Comparison of ENCODE assay signal across 32 mouse cellular contexts in genomic region chr7:118908961-118909515, GRCm38 (mm10). TPM values are rescaled to one million over a fixed set of nuclear protein-coding genes. Genes with fewer than 3 reads are reported as not detected.
A peak's percentile ranks its signal among the peaks of the same experiment; 100 is the strongest.
DNase-seq lines count a peak whose midpoint lies in the region; ATAC-seq and TF ChIP-seq lines count a peak whose summit lies in the region.
"Had no signal": no experiment of that assay in that cellular context is flagged by ENCODE, and none has a peak within 500 bp of the region (broad histone marks: within the 10 kb centered on the region; RNA-seq: fewer than 3 reads in every experiment).

No protein-coding gene starts in this region.

- POLR2A ChIA-PET in Patski (lab: Charles Lee), result interaction anchor here (0.6 to 2.1 kb wide), 2 partner anchors 11 to 15 kb away, joined by 4 read pairs; no protein-coding TSS in a partner anchor

- no peak for ATAC-seq in heart, embryonic 12.5 days (ENCODE audit: insufficient number of reproducible peaks, low FRiP score)
- ATAC-seq in Patski, result peak; percentile 61
- 0 out of 2 replicates have a peak, but pooled peaks have one; percentile 27 for ATAC-seq in stomach, embryonic 15.5 days (ENCODE audit: insufficient read depth, low FRiP score, low read depth)
- no peak for ATAC-seq in lung, postnatal 0 days
- ATAC-seq: hindbrain, embryonic 16.5 days; midbrain, embryonic 15.5 days had no signal

- no peak for TF ChIP-seq EP300 in lung, postnatal 0 days (IDR thresholded peaks at IDR 0.05)

- in situ Hi-C loops in Patski (cut with MboI; ENCODE audit: low pct_unique_long_range_greater_than_20kb), result no loop called here

- peaks cover 2% of the 10 kb centered on the region for H3K9me3 ChIP-seq in heart, embryonic 12.5 days (replicated peaks)
- no peaks in the 10 kb centered on the region for H3K9me3 ChIP-seq in stomach, embryonic 15.5 days
- H3K9me3 ChIP-seq in lung, postnatal 0 days (ENCODE audit: low read length), result no peaks in the 10 kb centered on the region
- H3K9me3 ChIP-seq: embryonic facial prominence, embryonic 12.5 days; heart, embryonic 10.5 days; limb, embryonic 10.5 days; limb, embryonic 15.5 days; liver, embryonic 13.5 days; midbrain, embryonic 15.5 days; neural tube, embryonic 13.5 days had no signal

- H3K4me2 ChIP-seq in heart, embryonic 12.5 days, result no peak overlapping the region
- H3K4me2 ChIP-seq in stomach, embryonic 15.5 days, result no peak overlapping the region
- no peak overlapping the region for H3K4me2 ChIP-seq in lung, postnatal 0 days (replicated peaks; ENCODE audit: low read depth, low read length)
- H3K4me2 ChIP-seq: embryonic facial prominence, embryonic 12.5 days; limb, embryonic 15.5 days; liver, embryonic 13.5 days; midbrain, embryonic 15.5 days; neural tube, embryonic 13.5 days had no signal

- whole genome bisulfite sequencing in heart, embryonic 12.5 days, result 66% methylated on average over 8 of the region's 8 CpGs
- 61% methylated on average over 8 of the region's 8 CpGs for WGBS in stomach, embryonic 15.5 days
- WGBS in lung, postnatal 0 days, result 56% methylated on average over 8 of the region's 8 CpGs

- no peaks in the 10 kb centered on the region for H3K36me3 ChIP-seq in heart, embryonic 12.5 days
- H3K36me3 ChIP-seq in stomach, embryonic 15.5 days, result no peaks in the 10 kb centered on the region
- no peaks in the 10 kb centered on the region for H3K36me3 ChIP-seq in lung, postnatal 0 days (ENCODE audit: insufficient read depth, low read length)
- H3K36me3 ChIP-seq: embryonic facial prominence, embryonic 12.5 days; heart, embryonic 10.5 days; limb, embryonic 10.5 days; limb, embryonic 15.5 days; liver, embryonic 13.5 days; midbrain, embryonic 15.5 days; neural tube, embryonic 13.5 days had no signal

- no peak overlapping the region for H3K27ac ChIP-seq in heart, embryonic 12.5 days (ENCODE audit: poor library complexity, severe bottlenecking)
- H3K27ac ChIP-seq in stomach, embryonic 15.5 days, result no peak overlapping the region
- no peak overlapping the region for H3K27ac ChIP-seq in lung, postnatal 0 days (ENCODE audit: low read length)
- H3K27ac ChIP-seq: embryonic facial prominence, embryonic 12.5 days; heart, embryonic 10.5 days; kidney, postnatal 0 days; limb, embryonic 10.5 days; limb, embryonic 15.5 days; liver, embryonic 13.5 days; macrophage; midbrain, embryonic 15.5 days; neural tube, embryonic 13.5 days had no signal

- CTCF ChIA-PET in Patski (lab: Charles Lee), result interaction anchor here (1.3 to 4.3 kb wide), 3 partner anchors 11 to 14 kb away, joined by 3 to 19 read pairs (median 8); no protein-coding TSS in a partner anchor

- H3K4me1 ChIP-seq in heart, embryonic 12.5 days (replicated peaks), result peaks cover 11% of the 10 kb centered on the region
- no peaks in the 10 kb centered on the region for H3K4me1 ChIP-seq in stomach, embryonic 15.5 days
- H3K4me1 ChIP-seq in lung, postnatal 0 days (ENCODE audit: insufficient read depth, low read depth, low read length), result no peaks in the 10 kb centered on the region
- H3K4me1 ChIP-seq: embryonic facial prominence, embryonic 12.5 days; limb, embryonic 10.5 days; limb, embryonic 15.5 days had no signal

- H3K9ac ChIP-seq in heart, embryonic 12.5 days, result no peak overlapping the region
- H3K9ac ChIP-seq in stomach, embryonic 15.5 days, result no peak overlapping the region
- no peak overlapping the region for H3K9ac ChIP-seq in lung, postnatal 0 days (replicated peaks; ENCODE audit: low read depth)
- H3K9ac ChIP-seq: embryonic facial prominence, embryonic 12.5 days; limb, embryonic 15.5 days; liver, embryonic 13.5 days; midbrain, embryonic 15.5 days; neural tube, embryonic 13.5 days had no signal

- intact Hi-C loops in left cerebral cortex, postnatal 10 days (cut with DNase I), result no loop called here

- TF ChIP-seq CTCF in Patski (IDR thresholded peaks at IDR 0.05), result no peak
- TF ChIP-seq CTCF in lung, postnatal 0 days (IDR thresholded peaks at IDR 0.05), result no peak

- H3K4me3 ChIP-seq in heart, embryonic 12.5 days, result no peak overlapping the region
- H3K4me3 ChIP-seq in stomach, embryonic 15.5 days (replicated peaks), result no peak overlapping the region
- no peak overlapping the region for H3K4me3 ChIP-seq in lung, postnatal 0 days (ENCODE audit: low read depth, low read length)
- H3K4me3 ChIP-seq: embryonic facial prominence, embryonic 12.5 days; heart, embryonic 10.5 days; limb, embryonic 10.5 days; limb, embryonic 15.5 days; liver, embryonic 13.5 days; midbrain, embryonic 15.5 days; neural tube, embryonic 13.5 days had no signal

- DNase-seq in heart, adult 11 months, result peak; percentile 82
- DNase-seq in 3T3-L1 (ENCODE audit: low read depth, low spot score), result peak; percentile 81
- DNase-seq in Patski (ENCODE audit: low read depth, low spot score), result no peak
- no peak for DNase-seq in lung, postnatal 0 days (ENCODE audit: low spot score)
- DNase-seq in cerebellum, postnatal 10 days, result no peak
- DNase-seq in left cerebral cortex, postnatal 10 days (ENCODE audit: extremely low spot score in 1 of 2, low spot score in 2 of 2), result no peak
- DNase-seq: B cell, adult 2 months; cerebellum, adult 11 months; cerebellum, adult 9-10 months; embryo, embryonic 11 days; gastrocnemius, postnatal 10 days; heart, postnatal 10 days; kidney, adult 18-20 months; kidney, postnatal 4 days; layer of hippocampus, postnatal 36 days; liver, embryonic 13.5 days; lung, adult 18-20 months; lung, postnatal 10 days; right cerebral cortex, postnatal 14 days; thymus, adult 2 months; thymus, postnatal 36 days had no signal

- H3K27me3 ChIP-seq in heart, embryonic 12.5 days (replicated peaks), result peaks cover 4% of the 10 kb centered on the region; the same call in 1 of the 2 replicates
- no peaks in the 10 kb centered on the region for H3K27me3 ChIP-seq in Patski
- no peaks in the 10 kb centered on the region for H3K27me3 ChIP-seq in stomach, embryonic 15.5 days (replicated peaks)
- H3K27me3 ChIP-seq in lung, postnatal 0 days (replicated peaks; ENCODE audit: insufficient read depth, low read length), result no peaks in the 10 kb centered on the region
- H3K27me3 ChIP-seq: embryonic facial prominence, embryonic 12.5 days; limb, embryonic 15.5 days; liver, embryonic 13.5 days; midbrain, embryonic 15.5 days; neural tube, embryonic 13.5 days had no signal

RNA-seq across cellular contexts. Expression of gene Knop1, which starts 53.0 kb away (rescaled TPM):
- polyA plus RNA-seq in heart, embryonic 12.5 days (2016; fragmentation: Nextera tagmentation; extraction: Ambion mirVana), result 63.5 and 65.6 TPM in 2 replicates
- 36.5 TPM for polyA plus RNA-seq in Patski (2021)
- polyA plus RNA-seq in stomach, embryonic 15.5 days (2015; fragmentation: Nextera tagmentation; extraction: Ambion mirVana), result 88.7 and 91.4 TPM in 2 replicates
- polyA plus RNA-seq in lung, postnatal 0 days (2015; fragmentation: Nextera tagmentation; extraction: Ambion mirVana), result 50.1 and 51.6 TPM in 2 replicates
- total RNA-seq in left cerebral cortex, postnatal 10 days (2021), result 10 to 100 TPM; 42.4 to 43.0 TPM

RNA-seq across cellular contexts. Expression of gene Iqck, which starts 53.5 kb away (rescaled TPM):
- polyA plus RNA-seq in heart, embryonic 12.5 days (2016; fragmentation: Nextera tagmentation; extraction: Ambion mirVana), result 1.1 and 1.5 TPM in 2 replicates
- polyA plus RNA-seq in Patski (2021), result 4.5 TPM
- polyA plus RNA-seq in stomach, embryonic 15.5 days (2015; fragmentation: Nextera tagmentation; extraction: Ambion mirVana), result 2.0 and 2.1 TPM in 2 replicates
- polyA plus RNA-seq in lung, postnatal 0 days (2015; fragmentation: Nextera tagmentation; extraction: Ambion mirVana), result 3.5 and 4.9 TPM in 2 replicates
- 1 to 10 TPM; 2.8 to 3.1 TPM for total RNA-seq in left cerebral cortex, postnatal 10 days (2021)

Comparison
In these comparisons a context has a peak if more than half of its experiments do, and no peak if none do; other contexts are left out.
1. DNase-seq: peak in heart, adult 11 months (single experiment) and 3T3-L1 (single experiment); none in Patski (single experiment), lung, postnatal 0 days (single experiment), cerebellum, postnatal 10 days (0 of 2) and left cerebral cortex, postnatal 10 days (0 of 2).
2. ATAC-seq: peak in Patski (single experiment) and stomach, embryonic 15.5 days (single experiment); none in heart, embryonic 12.5 days (single experiment) and lung, postnatal 0 days (single experiment).